Mouse (Mus musculus) hindbrain, embryonic 13.5 days (tissue): Measurements from ENCODE around the gene Mgat5. TPM values are rescaled to one million over a fixed set of nuclear protein-coding genes. Genes with fewer than 3 reads are reported as not detected.

Source experiments
- ATAC-seq: fragments of 200-750 bp; cut with Nextera tagmentation; 2 replicates; pipeline ENCODE4 v1.8.0; 2017; ENCODE audit warnings: moderate TSS enrichment; ENCODE audit not compliant: low FRiP score
- H3K27ac ChIP-seq: fragments of 300-500 bp; sonication (generic); 2 replicates; pipeline ENCODE4 v1.5.1; 2015; ENCODE audit warnings: inconsistent platforms, mild to moderate bottlenecking, moderate library complexity
- H3K27me3 ChIP-seq: fragments of 300-500 bp; sonication (generic); 2 replicates; pipeline ENCODE4 v1.6.1; 2015; ENCODE audit warnings: mild to moderate bottlenecking, inconsistent platforms
- H3K36me3 ChIP-seq: fragments of 300-500 bp; sonication (generic); 2 replicates; pipeline ENCODE4 v1.6.1; 2015; ENCODE audit warnings: mild to moderate bottlenecking, inconsistent platforms
- H3K4me1 ChIP-seq: fragments of 300-500 bp; sonication (generic); replicated peaks from 2 replicates; pipeline ENCODE4 v1.6.1; 2015; ENCODE audit warnings: inconsistent platforms
- H3K4me2 ChIP-seq: fragments of 300-500 bp; sonication (generic); 2 replicates; pipeline ENCODE4 v1.6.1; 2015; ENCODE audit warnings: inconsistent platforms, mild to moderate bottlenecking, moderate library complexity
- H3K4me3 ChIP-seq: fragments of 300-500 bp; sonication (generic); 2 replicates; pipeline ENCODE4 v1.5.1; 2015; ENCODE audit warnings: mild to moderate bottlenecking, inconsistent platforms
- H3K9ac ChIP-seq: fragments of 300-500 bp; sonication (generic); 2 replicates; pipeline ENCODE4 v1.6.1; 2015; ENCODE audit warnings: mild to moderate bottlenecking, inconsistent platforms
- H3K9me3 ChIP-seq: fragments of 300-500 bp; sonication (generic); 2 replicates; pipeline ENCODE4 v1.6.1; 2016; ENCODE audit warnings: inconsistent platforms
- WGBS: fragments of 180-500 bp; shearing (Covaris S2); methylation state at CpG from one replicate; pipeline ENCODE4 v1.1.7; 2015; 5-methylcytosine and 5-hydroxymethylcytosine counted together
- polyA plus RNA-seq: library from polyadenylated mRNA; unstranded; fragments of >200 nt; fragmentation: Nextera tagmentation; extraction: Ambion mirVana; gene quantifications from 2 replicates; pipeline ENCODE4 v1.2.1, GENCODE M21; 2015

Mgat5 gene
- polyA plus RNA-seq, 1 experiment from 2014 or later: 14.0 TPM

- Histone ChIP-seq H3K36me3 (peaks cover 41% of the 10 kb centered on the region), H3K9me3 (no peaks in the 10 kb centered on the region), H3K4me3 (no peak overlapping the region), H3K9ac (no peak overlapping the region), H3K27ac (no peak overlapping the region), H3K27me3 (no peaks in the 10 kb centered on the region), H3K4me1 (no peaks in the 10 kb centered on the region), H3K4me2 (no peak overlapping the region)
- WGBS: 74% methylated on average over 10 of the region's 10 CpGs
- ATAC-seq: no peak
Measured at GRCm38 (mm10) chr1:127482911-127483310, 278.1 kb downstream of the Mgat5 start.

GRCm38 (mm10) chr1:127484188-127484587 lies 279.4 kb downstream of the Mgat5 start:
- Histone ChIP-seq H3K36me3 (peaks cover 41% of the 10 kb centered on the region), H3K9me3 (no peaks in the 10 kb centered on the region), H3K27me3 (no peaks in the 10 kb centered on the region), H3K4me3 (no peak overlapping the region), H3K4me1 (no peaks in the 10 kb centered on the region), H3K9ac (no peak overlapping the region), H3K4me2 (no peak overlapping the region), H3K27ac (no peak overlapping the region)
- ATAC-seq: peak; percentile 29; the same call in 1 of the 2 replicates
- 97% methylated on average over 8 of the region's 8 CpGs for WGBS

GRCm38 (mm10) chr1:127484826-127485225 lies 280.0 kb downstream of the Mgat5 start:
- no peaks in the 10 kb centered on the region for H3K4me1 ChIP-seq
- no peak overlapping the region for H3K9ac ChIP-seq
- H3K4me2 ChIP-seq: no peak overlapping the region
- peaks cover 43% of the 10 kb centered on the region for H3K36me3 ChIP-seq
- no peaks in the 10 kb centered on the region for H3K9me3 ChIP-seq
- H3K27ac ChIP-seq: no peak overlapping the region
- no peak overlapping the region for H3K4me3 ChIP-seq
- whole genome bisulfite sequencing: 48% methylated on average over 7 of the region's 7 CpGs
- no peak for ATAC-seq
- no peaks in the 10 kb centered on the region for H3K27me3 ChIP-seq

- no peaks in the 10 kb centered on the region for H3K4me1 ChIP-seq
- H3K4me3 ChIP-seq: no peak overlapping the region
- H3K27me3 ChIP-seq: no peaks in the 10 kb centered on the region
- H3K4me2 ChIP-seq: no peak overlapping the region
- ATAC-seq: no peak
- peaks cover 34% of the 10 kb centered on the region for H3K36me3 ChIP-seq
- no peaks in the 10 kb centered on the region for H3K9me3 ChIP-seq
- H3K27ac ChIP-seq: no peak overlapping the region
- no peak overlapping the region for H3K9ac ChIP-seq
- WGBS: 84% methylated on average over 4 of the region's 4 CpGs
Measured at GRCm38 (mm10) chr1:127487161-127487560, 282.3 kb downstream of the Mgat5 start.

GRCm38 (mm10) chr1:127496737-127497543 lies 292.1 kb downstream of the Mgat5 start:
- Histone ChIP-seq H3K9ac (no peak overlapping the region), H3K27ac (no peak overlapping the region), H3K4me2 (no peak overlapping the region), H3K9me3 (no peaks in the 10 kb centered on the region), H3K36me3 (no peaks in the 10 kb centered on the region; the same call in 1 of the 2 replicates), H3K4me1 (peaks cover 16% of the 10 kb centered on the region), H3K27me3 (peaks cover 23% of the 10 kb centered on the region), H3K4me3 (no peak overlapping the region)
- WGBS: 39% methylated on average over 9 of the region's 9 CpGs
- ATAC-seq: peak; percentile 54

GRCm38 (mm10) chr1:127498746-127499145 lies 293.9 kb downstream of the Mgat5 start:
- no peaks in the 10 kb centered on the region for H3K9me3 ChIP-seq
- WGBS: 66% methylated on average over 9 of the region's 9 CpGs
- H3K27me3 ChIP-seq: peaks cover 23% of the 10 kb centered on the region

GRCm38 (mm10) chr1:127500219-127500618 lies 295.4 kb downstream of the Mgat5 start:
- H3K9ac ChIP-seq: 0 out of 2 replicates have a peak overlapping the region, but pooled peaks have one; percentile 40
- peak overlapping the region; percentile 75 for H3K27ac ChIP-seq
- peaks cover 23% of the 10 kb centered on the region for H3K27me3 ChIP-seq
- peak; percentile 70 for ATAC-seq
- H3K4me1 ChIP-seq: peaks cover 16% of the 10 kb centered on the region
- H3K4me3 ChIP-seq: no peak overlapping the region
- H3K9me3 ChIP-seq: no peaks in the 10 kb centered on the region
- H3K36me3 ChIP-seq: no peaks in the 10 kb centered on the region; the same call in 1 of the 2 replicates
- H3K4me2 ChIP-seq: no peak overlapping the region
- 8% methylated on average over 8 of the region's 8 CpGs for WGBS

More at GRCm38 (mm10) chr1:127498746-127499145, 293.9 kb downstream of the Mgat5 start:
- no peak overlapping the region for H3K27ac ChIP-seq
- no peaks in the 10 kb centered on the region; the same call in 1 of the 2 replicates for H3K36me3 ChIP-seq
- H3K9ac ChIP-seq: no peak overlapping the region
- peaks cover 16% of the 10 kb centered on the region for H3K4me1 ChIP-seq
- H3K4me2 ChIP-seq: no peak overlapping the region
- no peak overlapping the region for H3K4me3 ChIP-seq
- no peak for ATAC-seq

- Histone ChIP-seq H3K9me3 (no peaks in the 10 kb centered on the region), H3K4me3 (no peak overlapping the region), H3K9ac (no peak overlapping the region; the same call in 1 of the 2 replicates), H3K27ac (peak overlapping the region; percentile 75), H3K27me3 (peaks cover 23% of the 10 kb centered on the region), H3K4me2 (no peak overlapping the region), H3K4me1 (peaks cover 16% of the 10 kb centered on the region), H3K36me3 (no peaks in the 10 kb centered on the region)
- no peak for ATAC-seq
- WGBS: 62% methylated on average over 17 of the region's 17 CpGs
Measured at GRCm38 (mm10) chr1:127500701-127501100, 295.9 kb downstream of the Mgat5 start.

- 48% methylated on average over 10 of the region's 10 CpGs for WGBS
- ATAC-seq: no peak
- Histone ChIP-seq H3K36me3 (no peaks in the 10 kb centered on the region), H3K9me3 (no peaks in the 10 kb centered on the region), H3K4me1 (peaks cover 25% of the 10 kb centered on the region), H3K9ac (no peak overlapping the region), H3K4me3 (no peak overlapping the region), H3K27ac (peak overlapping the region; percentile 84), H3K4me2 (no peak overlapping the region), H3K27me3 (no peaks in the 10 kb centered on the region)
Measured at GRCm38 (mm10) chr1:127507042-127507650, 302.3 kb downstream of the Mgat5 start.

GRCm38 (mm10) chr1:127508067-127508739 lies 303.4 kb downstream of the Mgat5 start:
- WGBS: 43% methylated on average over 16 of the region's 16 CpGs
- peak; percentile 70 for ATAC-seq
- Histone ChIP-seq H3K9me3 (no peaks in the 10 kb centered on the region), H3K4me2 (peak overlapping the region; percentile 33), H3K36me3 (no peaks in the 10 kb centered on the region), H3K27me3 (no peaks in the 10 kb centered on the region), H3K9ac (no peak overlapping the region; the same call in 1 of the 2 replicates), H3K27ac (peak overlapping the region; percentile 85), H3K4me3 (no peak overlapping the region), H3K4me1 (peaks cover 25% of the 10 kb centered on the region)

- peak; percentile 33 for ATAC-seq
Measured at GRCm38 (mm10) chr1:127508921-127509320, 304.1 kb downstream of the Mgat5 start.

GRCm38 (mm10) chr1:127511362-127511761 lies 306.5 kb downstream of the Mgat5 start:
- H3K36me3 ChIP-seq: peaks cover 7% of the 10 kb centered on the region; the same call in 1 of the 2 replicates
- no peak overlapping the region for H3K27ac ChIP-seq
- ATAC-seq: no peak
- H3K27me3 ChIP-seq: no peaks in the 10 kb centered on the region
- H3K9ac ChIP-seq: no peak overlapping the region
- no peak overlapping the region for H3K4me3 ChIP-seq
- H3K4me2 ChIP-seq: no peak overlapping the region
- H3K9me3 ChIP-seq: no peaks in the 10 kb centered on the region
- 82% methylated on average over 6 of the region's 6 CpGs for WGBS
- H3K4me1 ChIP-seq: peaks cover 25% of the 10 kb centered on the region

More at GRCm38 (mm10) chr1:127508921-127509320, 304.1 kb downstream of the Mgat5 start:
- Histone ChIP-seq H3K9me3 (no peaks in the 10 kb centered on the region), H3K27me3 (no peaks in the 10 kb centered on the region), H3K27ac (peak overlapping the region; percentile 76), H3K9ac (no peak overlapping the region), H3K4me3 (no peak overlapping the region), H3K4me1 (peaks cover 25% of the 10 kb centered on the region), H3K4me2 (no peak overlapping the region), H3K36me3 (no peaks in the 10 kb centered on the region)
- WGBS: 64% methylated on average over 8 of the region's 8 CpGs
